Mouse (Mus musculus) stomach, embryonic 16.5 days (tissue): ENCODE results near the gene Morf4l1. TPM values are rescaled to one million over a fixed set of nuclear protein-coding genes. Genes with fewer than 3 reads are reported as not detected.

Experiments
- ATAC-seq: fragments of 200-750 bp; cut with Nextera tagmentation; 2 replicates; pipeline ENCODE4 v1.8.0; 2017; ENCODE audit warnings: moderate number of reproducible peaks, moderate TSS enrichment; ENCODE audit not compliant: insufficient read depth, low FRiP score
- H3K27ac ChIP-seq: fragments of 300-500 bp; sonication (generic); 2 replicates; pipeline ENCODE4 v1.5.1; 2014; ENCODE audit warnings: low read length
- H3K27me3 ChIP-seq: fragments of 300-500 bp; sonication (generic); 2 replicates; pipeline ENCODE4 v1.6.1; 2014; ENCODE audit warnings: low read length, control low read depth, mixed read lengths; ENCODE audit not compliant: control insufficient read depth, insufficient read depth
- H3K36me3 ChIP-seq: fragments of 300-500 bp; sonication (generic); 2 replicates; pipeline ENCODE4 v1.6.1; 2014; ENCODE audit warnings: low read length; ENCODE audit not compliant: control insufficient read depth, insufficient read depth
- H3K4me1 ChIP-seq: fragments of 300-500 bp; sonication (generic); 2 replicates; pipeline ENCODE4 v1.6.1; 2014; ENCODE audit warnings: low read length, control low read depth, mixed read lengths; ENCODE audit not compliant: control insufficient read depth, insufficient read depth
- H3K4me2 ChIP-seq: fragments of 300-500 bp; sonication (generic); 2 replicates; pipeline ENCODE4 v1.6.1; 2014; ENCODE audit warnings: low read depth, low read length, mixed read lengths
- H3K4me3 ChIP-seq: fragments of 300-500 bp; sonication (generic); replicated peaks from 2 replicates; pipeline ENCODE4 v1.5.1; 2014; ENCODE audit warnings: mild to moderate bottlenecking, low read length
- H3K9ac ChIP-seq: fragments of 300-500 bp; sonication (generic); 2 replicates; pipeline ENCODE4 v1.6.1; 2014; ENCODE audit warnings: low read length
- H3K9me3 ChIP-seq: fragments of 300-500 bp; sonication (generic); replicated peaks from 2 replicates; pipeline ENCODE4 v1.6.1; 2016; ENCODE audit warnings: low read length, control low read depth; ENCODE audit not compliant: control insufficient read depth
- WGBS: fragments of 180-500 bp; shearing (Covaris S2); extraction: QIAGEN DNeasy Blood & Tissue Kit; methylation state at CpG from one replicate; pipeline ENCODE4 v1.1.7; 2014; 5-methylcytosine and 5-hydroxymethylcytosine counted together
- polyA plus RNA-seq: library from polyadenylated mRNA; unstranded; fragments of >200 nt; fragmentation: Nextera tagmentation; extraction: Ambion mirVana; gene quantifications from 2 replicates; pipeline ENCODE4 v1.2.1, GENCODE M21; 2015

The Morf4l1 gene
- 383 and 405 TPM in 2 replicates for polyA plus RNA-seq

DNA sequence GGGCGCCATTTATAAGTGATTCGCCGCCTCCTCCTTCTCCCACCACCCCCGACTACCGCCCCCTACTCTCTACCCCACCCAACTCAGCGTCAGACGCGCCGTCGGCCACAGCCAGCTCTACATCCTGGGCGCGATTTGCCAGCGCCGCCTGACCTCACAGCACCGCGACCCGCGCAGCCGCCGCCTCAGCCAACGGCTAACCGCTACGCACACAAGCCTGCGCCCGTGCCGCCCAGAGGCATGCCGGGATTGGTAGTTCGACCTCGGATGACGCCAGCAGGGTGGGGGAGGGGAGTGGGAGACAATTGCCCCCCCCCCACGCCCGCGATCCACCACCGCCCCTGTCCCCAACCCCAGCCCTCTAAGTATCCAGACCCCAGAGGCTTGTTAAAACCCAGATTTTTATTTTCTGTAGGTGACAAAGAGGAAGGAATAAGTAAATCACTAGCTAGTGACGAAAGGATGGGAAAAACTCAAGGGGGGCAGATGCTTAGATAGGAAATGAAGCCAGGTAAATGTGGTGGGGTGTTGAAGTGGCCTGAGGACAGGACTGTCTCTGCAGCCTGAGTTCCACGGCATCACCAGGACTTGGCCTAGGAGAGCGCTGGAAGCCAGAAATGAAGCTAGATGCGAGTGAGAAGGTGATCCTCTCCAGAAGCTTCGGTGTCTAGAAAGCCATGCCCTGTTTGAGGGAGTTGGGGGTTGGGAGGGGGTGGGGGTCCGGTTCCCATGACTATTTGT, at the start of gene Morf4l1:
Gene Morf4l1 (minus strand): TSS at position 208 of the 741 bp plus-strand sequence.
- H3K4me3 ChIP-seq, result peak within 1 kb of the TSS; percentile 98
- WGBS, result 2% methylated on average over 39 of the region's 40 CpGs

DNA sequence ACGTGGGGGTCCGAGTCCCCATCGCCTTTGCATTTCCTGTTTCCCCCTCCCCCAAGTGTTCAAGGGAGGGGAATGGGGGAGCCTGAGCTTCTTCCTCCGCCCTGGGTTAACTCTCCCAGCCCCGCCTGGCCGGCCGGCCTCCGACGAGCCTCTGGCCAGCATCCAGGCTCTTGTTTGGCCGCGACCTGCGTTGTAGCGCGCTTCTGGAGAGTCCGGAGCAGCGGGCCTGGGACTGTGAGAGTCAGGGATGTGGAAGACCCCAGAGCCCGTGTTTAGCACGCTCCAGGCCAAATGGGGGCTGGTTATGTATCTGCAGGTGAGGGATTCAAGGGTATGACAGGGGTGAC, 49.1 kb upstream of the Morf4l1 start:
- Histone ChIP-seq H3K27me3 (no peaks in the 10 kb centered on the region), H3K4me3 (peak overlapping the region; percentile 82), H3K27ac (peak overlapping the region; percentile 82), H3K36me3 (no peaks in the 10 kb centered on the region), H3K4me1 (peaks cover 7% of the 10 kb centered on the region; the same call in 1 of the 2 replicates), H3K9ac (peak overlapping the region; percentile 84), H3K9me3 (no peaks in the 10 kb centered on the region), H3K4me2 (peak overlapping the region; percentile 89)
- 2% methylated on average over 18 of the region's 18 CpGs for WGBS
- peak; percentile 41 for ATAC-seq

More for the DNA sequence above, at the start of gene Morf4l1:
- Histone ChIP-seq H3K36me3 (no peaks in the 10 kb centered on the region), H3K9ac (peak within 1 kb of the TSS; percentile 97), H3K4me2 (peak within 1 kb of the TSS; percentile 97), H3K9me3 (no peaks in the 10 kb centered on the region), H3K27ac (peak within 1 kb of the TSS; percentile 99), H3K4me1 (peaks cover 17% of the 10 kb centered on the region), H3K27me3 (no peaks in the 10 kb centered on the region; the same call in 1 of the 2 replicates)
- peak; percentile 99 for ATAC-seq

DNA sequence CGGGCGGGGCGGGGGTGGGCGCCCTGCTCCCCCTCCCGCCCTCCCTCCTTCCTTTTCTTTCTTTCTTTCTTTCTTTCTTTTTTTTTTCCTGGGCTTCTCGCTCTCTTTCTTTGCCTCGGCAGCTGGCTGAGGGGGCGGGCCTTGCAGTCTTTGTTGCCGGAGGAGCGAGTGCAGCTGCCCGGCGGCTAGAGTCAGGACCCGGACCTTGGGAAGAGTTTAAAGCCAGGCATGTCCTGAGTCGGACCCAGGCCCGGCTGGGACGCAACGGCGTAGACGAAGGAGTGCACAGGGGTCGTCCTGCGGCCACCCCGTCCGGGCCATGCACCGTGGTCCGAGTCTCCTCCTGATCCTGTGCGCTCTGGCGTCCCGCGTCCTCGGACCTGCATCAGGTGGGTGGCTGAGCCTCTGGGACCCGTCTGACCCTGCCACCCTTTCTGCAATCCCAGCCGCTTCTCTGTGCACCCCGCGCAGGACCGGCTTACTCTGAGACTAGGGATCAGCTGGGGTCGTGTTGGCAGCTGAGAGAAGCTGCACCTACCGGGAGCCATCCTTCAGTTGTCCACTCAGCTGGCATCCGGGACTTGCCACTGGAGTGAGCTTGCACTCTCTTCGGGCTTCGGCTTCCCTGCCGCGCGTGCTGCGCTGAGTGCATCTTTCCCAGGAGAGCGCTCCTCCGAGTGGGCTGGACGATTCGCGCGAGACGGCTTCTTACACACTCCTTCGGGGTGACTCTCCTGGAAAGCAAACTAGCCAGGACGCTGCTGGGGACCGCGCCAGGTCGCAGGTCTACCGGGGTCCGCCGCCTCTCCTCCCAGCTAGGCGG, 48.6 kb upstream of the Morf4l1 start, which contains the start of gene Adamts7:
Gene Adamts7 (plus strand): TSS at position 144 of the 823 bp plus-strand sequence.
- WGBS, result under 1% methylated on average over 58 of the region's 60 CpGs
- peak within 1 kb of the TSS; percentile 89 for H3K4me2 ChIP-seq
- H3K27me3 ChIP-seq, result no peaks in the 10 kb centered on the region
- no peaks in the 10 kb centered on the region for H3K36me3 ChIP-seq
- peaks cover 7% of the 10 kb centered on the region; the same call in 1 of the 2 replicates for H3K4me1 ChIP-seq
- no peaks in the 10 kb centered on the region for H3K9me3 ChIP-seq
- H3K9ac ChIP-seq, result peak within 1 kb of the TSS; percentile 84
- ATAC-seq, result peak; percentile 58
- H3K27ac ChIP-seq, result peak within 1 kb of the TSS; percentile 82
- H3K4me3 ChIP-seq, result peak within 1 kb of the TSS; percentile 82

DNA sequence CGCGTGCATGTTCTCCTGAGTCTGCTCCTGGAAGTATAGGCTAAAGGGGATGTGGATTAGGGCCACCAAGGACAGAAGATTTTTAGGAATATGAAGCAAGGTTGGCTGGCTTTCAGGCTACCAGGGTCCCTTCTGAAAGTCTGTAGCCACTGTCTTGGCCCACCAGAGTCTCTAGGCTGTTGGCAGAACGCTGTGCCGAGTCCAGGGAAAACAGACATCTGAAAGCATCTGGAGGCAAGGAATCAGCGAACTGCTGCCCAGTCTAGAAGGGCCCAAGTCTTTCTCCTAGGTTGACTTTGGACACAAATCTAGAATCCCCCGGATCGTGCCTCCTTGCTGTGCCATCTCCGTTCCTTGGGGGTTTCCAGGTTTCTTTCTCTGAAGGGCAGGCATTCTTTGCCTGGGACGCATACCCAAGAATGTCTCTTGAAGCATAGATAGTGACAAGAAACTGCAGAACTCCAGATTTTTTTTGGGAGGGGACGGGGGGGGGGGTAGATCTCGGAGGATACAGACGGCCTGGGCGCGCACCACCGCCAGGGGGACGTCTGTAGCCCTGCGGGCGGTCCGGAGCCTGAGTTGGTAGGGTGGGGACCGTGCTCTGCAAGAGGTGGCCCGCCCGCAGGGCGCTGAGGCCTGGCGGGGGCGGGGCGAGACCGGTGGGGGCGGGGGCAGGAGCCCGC, 47.8 kb upstream of the Morf4l1 start:
- H3K4me2 ChIP-seq, result peak overlapping the region; percentile 89
- peak; percentile 89 for ATAC-seq
- peak overlapping the region; percentile 58 for H3K27ac ChIP-seq
- no peaks in the 10 kb centered on the region for H3K9me3 ChIP-seq
- 12% methylated on average over 22 of the region's 29 CpGs for WGBS
- H3K4me1 ChIP-seq, result peaks cover 7% of the 10 kb centered on the region; the same call in 1 of the 2 replicates
- peak overlapping the region; percentile 84 for H3K9ac ChIP-seq
- H3K27me3 ChIP-seq, result no peaks in the 10 kb centered on the region
- peak overlapping the region; percentile 82 for H3K4me3 ChIP-seq
- no peaks in the 10 kb centered on the region for H3K36me3 ChIP-seq

DNA sequence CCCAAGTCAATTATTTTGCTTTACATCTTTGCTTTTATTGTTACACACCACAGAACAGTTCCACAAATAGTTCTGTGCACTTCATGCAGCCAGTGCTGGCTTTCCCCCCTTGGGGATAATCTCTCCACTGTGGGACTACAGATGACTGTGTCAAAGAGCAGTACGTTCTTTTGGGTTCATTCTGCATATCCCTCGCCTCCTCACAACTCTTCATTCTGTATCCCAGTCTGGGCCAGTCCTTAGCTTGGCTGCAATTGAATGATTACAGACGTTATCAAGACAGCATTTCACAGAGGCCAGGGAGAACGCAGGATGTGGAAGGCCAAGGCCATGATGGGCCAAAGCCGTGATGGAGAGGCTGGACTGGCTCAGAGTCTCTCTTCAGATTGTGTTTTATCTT, 32.3 kb upstream of the Morf4l1 start:
- H3K4me2 ChIP-seq, result no peak overlapping the region
- no peaks in the 10 kb centered on the region for H3K4me1 ChIP-seq
- H3K9ac ChIP-seq, result no peak overlapping the region
- no peaks in the 10 kb centered on the region for H3K36me3 ChIP-seq
- no peaks in the 10 kb centered on the region for H3K9me3 ChIP-seq
- no peak for ATAC-seq
- no peak overlapping the region for H3K4me3 ChIP-seq
- H3K27me3 ChIP-seq, result no peaks in the 10 kb centered on the region
- WGBS, result 69% methylated on average over 5 of the region's 5 CpGs
- H3K27ac ChIP-seq, result no peak overlapping the region

DNA sequence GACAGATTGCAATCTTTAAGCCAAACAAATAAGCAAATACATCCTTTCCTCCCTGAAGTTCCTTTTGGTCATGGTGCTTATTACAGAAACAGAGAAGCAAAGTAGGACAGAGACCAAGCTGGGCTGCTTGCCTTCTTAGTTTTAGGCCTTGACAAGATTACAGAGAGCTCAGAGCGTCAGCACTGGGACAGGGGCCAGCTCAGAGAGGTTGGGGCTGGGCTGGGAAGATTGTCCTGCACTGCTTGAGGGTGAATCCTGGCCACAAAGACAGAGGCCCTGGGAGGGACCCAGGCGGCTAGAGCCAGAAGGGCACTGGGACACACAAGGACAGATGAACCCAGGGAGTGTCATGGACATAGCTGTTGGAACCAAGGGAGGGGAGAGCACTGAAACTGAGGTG, 31.2 kb upstream of the Morf4l1 start:
- no peak overlapping the region for H3K27ac ChIP-seq
- H3K9ac ChIP-seq, result no peak overlapping the region
- H3K27me3 ChIP-seq, result no peaks in the 10 kb centered on the region
- H3K4me3 ChIP-seq, result no peak overlapping the region
- no peaks in the 10 kb centered on the region for H3K36me3 ChIP-seq
- WGBS, result 44% methylated on average over 2 of the region's 2 CpGs
- peak; percentile 47; the same call in 1 of the 2 replicates for ATAC-seq
- H3K4me2 ChIP-seq, result no peak overlapping the region
- no peaks in the 10 kb centered on the region for H3K9me3 ChIP-seq
- H3K4me1 ChIP-seq, result no peaks in the 10 kb centered on the region

DNA sequence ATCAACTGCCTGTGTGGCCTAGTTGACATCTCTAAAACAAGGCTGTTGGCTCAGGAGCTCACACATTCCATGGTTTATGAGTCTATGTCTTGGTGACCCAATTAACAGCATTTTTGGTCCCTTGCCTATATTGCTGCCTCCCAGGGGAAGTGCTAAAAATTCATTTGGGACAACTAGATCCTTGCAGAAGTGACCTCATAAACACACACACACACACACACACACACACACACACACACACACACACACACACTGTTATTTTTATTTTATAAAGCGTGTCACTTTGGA, 22.0 kb upstream of the Morf4l1 start:
- ATAC-seq, result no peak

DNA sequence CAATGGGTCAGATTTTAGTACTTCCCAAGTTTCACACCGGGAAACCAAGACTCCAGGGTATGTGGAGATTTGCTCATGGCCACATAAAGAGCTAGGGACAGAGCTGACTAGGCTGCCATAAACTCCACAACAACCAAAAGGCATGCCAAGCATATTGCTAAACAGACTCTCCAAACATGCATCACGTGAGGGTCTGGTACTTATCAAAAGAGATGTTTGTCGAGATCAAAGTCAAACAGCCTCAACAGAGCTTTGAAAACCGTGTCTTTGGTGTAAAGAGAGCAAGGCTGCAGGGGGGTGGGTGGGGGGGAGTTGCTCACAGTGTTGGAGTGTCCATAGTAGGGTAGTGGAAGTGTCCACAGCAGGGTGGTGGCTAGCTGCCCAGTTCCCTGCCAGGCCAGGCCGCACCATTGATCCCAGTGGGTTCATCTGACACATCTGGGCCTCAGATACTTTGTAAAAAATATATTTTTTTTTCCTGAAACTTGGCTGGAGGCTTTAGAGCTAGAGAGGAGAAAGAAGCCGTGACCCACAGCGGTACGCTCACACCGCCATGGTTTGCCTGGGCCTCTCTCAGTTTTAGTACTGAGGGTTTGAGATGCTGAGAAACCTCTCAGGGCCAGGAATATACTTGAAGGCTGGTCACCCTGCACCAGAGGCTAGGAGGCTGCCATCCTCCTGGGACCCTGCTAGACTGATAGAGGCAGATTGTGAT, 21.5 kb upstream of the Morf4l1 start:
- no peak overlapping the region for H3K4me2 ChIP-seq
- H3K27me3 ChIP-seq, result no peaks in the 10 kb centered on the region
- no peaks in the 10 kb centered on the region for H3K36me3 ChIP-seq
- ATAC-seq, result 0 out of 2 replicates have a peak, but pooled peaks have one; percentile 40
- no peak overlapping the region for H3K27ac ChIP-seq
- no peaks in the 10 kb centered on the region for H3K9me3 ChIP-seq
- 62% methylated on average over 9 of the region's 9 CpGs for WGBS
- no peak overlapping the region for H3K9ac ChIP-seq
- no peak overlapping the region for H3K4me3 ChIP-seq
- no peaks in the 10 kb centered on the region for H3K4me1 ChIP-seq

More for the DNA sequence above, 22.0 kb upstream of the Morf4l1 start:
- H3K4me3 ChIP-seq, result no peak overlapping the region
- no peak overlapping the region for H3K27ac ChIP-seq
- WGBS, result 88% methylated on average over 1 of the region's 1 CpGs
- H3K4me1 ChIP-seq, result no peaks in the 10 kb centered on the region
- H3K36me3 ChIP-seq, result no peaks in the 10 kb centered on the region
- no peaks in the 10 kb centered on the region for H3K27me3 ChIP-seq
- no peak overlapping the region for H3K9ac ChIP-seq
- H3K9me3 ChIP-seq, result no peaks in the 10 kb centered on the region
- no peak overlapping the region for H3K4me2 ChIP-seq
